ENCODE assay signal across 20 mouse cellular contexts in the genomic region with DNA sequence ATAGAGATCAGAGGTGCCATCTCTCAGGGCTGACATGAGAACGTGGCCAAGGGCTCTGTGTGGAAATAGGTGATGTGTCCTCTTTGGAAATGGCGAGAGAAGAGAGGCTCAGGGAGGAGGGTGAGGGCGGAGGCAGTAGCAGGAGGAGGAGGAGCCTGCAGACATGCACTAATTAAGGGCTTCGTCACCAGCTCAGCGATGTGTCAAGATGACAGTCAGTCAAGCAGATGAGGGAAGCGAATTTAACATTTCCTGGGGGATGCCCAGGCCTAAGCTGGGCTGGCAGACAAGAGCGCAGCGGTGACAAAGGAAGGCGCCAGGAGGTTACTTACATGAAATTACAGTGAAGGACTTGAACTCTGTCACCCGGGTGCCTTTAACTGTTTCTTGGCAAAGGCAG.
DNase-seq lines count a peak whose midpoint lies in the region; ATAC-seq lines count a peak whose summit lies in the region.
"Had no signal": no experiment of that assay in that cellular context is flagged by ENCODE, and none has a peak within 500 bp of the region (broad histone marks: within the 10 kb centered on the region; RNA-seq: fewer than 3 reads in every experiment).

No protein-coding gene starts in this region.

- H3K27me3 ChIP-seq in forebrain, embryonic 13.5 days: no peaks in the 10 kb centered on the region
- no peaks in the 10 kb centered on the region for H3K27me3 ChIP-seq in forebrain, embryonic 11.5 days (ENCODE audit: control insufficient read depth, insufficient read depth, low read length)
- H3K27me3 ChIP-seq: limb, embryonic 15.5 days; megakaryocyte, embryonic 14.5 days; Patski had no signal

- no peak overlapping the region for H3K4me2 ChIP-seq in forebrain, embryonic 13.5 days
- no peak overlapping the region for H3K4me2 ChIP-seq in forebrain, embryonic 11.5 days (ENCODE audit: low read depth, low read length, severe bottlenecking)
- H3K4me2 ChIP-seq: limb, embryonic 15.5 days; lung, embryonic 14.5 days had no signal

- DNase-seq in forebrain, embryonic 11.5 days (ENCODE audit: low spot score): no peak
- DNase-seq in left cerebral cortex, postnatal 4 days: peak; percentile 41
- DNase-seq in left cerebral cortex, postnatal 36 days (ENCODE audit: low spot score in 2 of 2): no peak
- peak; percentile 55 for DNase-seq in fat pad, adult 2 months (ENCODE audit: extremely low read depth, low read depth, low spot score)
- peak; percentile 86 for DNase-seq in retina, postnatal 1 day
- no peak for DNase-seq in gastrocnemius, postnatal 10 days
- DNase-seq: adrenal gland, adult 2 months; cerebellum, adult 2 months; gastrocnemius, postnatal 36 days; layer of hippocampus, adult 9-11 months had no signal

- H3K36me3 ChIP-seq in forebrain, embryonic 13.5 days (ENCODE audit: poor library complexity, severe bottlenecking): no peaks in the 10 kb centered on the region
- H3K36me3 ChIP-seq in forebrain, embryonic 11.5 days (ENCODE audit: control insufficient read depth, insufficient read depth, low read length): no peaks in the 10 kb centered on the region
- H3K36me3 ChIP-seq: limb, embryonic 15.5 days had no signal

- H3K4me3 ChIP-seq in forebrain, embryonic 13.5 days: no peak overlapping the region
- H3K4me3 ChIP-seq in forebrain, embryonic 11.5 days (ENCODE audit: low read depth, low read length): no peak overlapping the region
- H3K4me3 ChIP-seq: limb, embryonic 15.5 days had no signal

- H3K4me1 ChIP-seq in forebrain, embryonic 13.5 days: no peaks in the 10 kb centered on the region
- H3K4me1 ChIP-seq in forebrain, embryonic 11.5 days (replicated peaks; ENCODE audit: control insufficient read depth, insufficient read depth, low read length): no peaks in the 10 kb centered on the region
- H3K4me1 ChIP-seq: megakaryocyte, embryonic 14.5 days had no signal

- H3K27ac ChIP-seq in forebrain, embryonic 13.5 days: no peak overlapping the region
- H3K27ac ChIP-seq in forebrain, embryonic 11.5 days (ENCODE audit: low read depth, low read length): no peak overlapping the region
- H3K27ac ChIP-seq: kidney, postnatal 0 days; limb, embryonic 15.5 days; liver, embryonic 14.5 days; stomach, postnatal 0 days had no signal

- ATAC-seq in forebrain, embryonic 13.5 days: peak; percentile 30; the same call in 1 of the 2 replicates
- ATAC-seq in forebrain, embryonic 11.5 days (replicated peaks; ENCODE audit: low FRiP score): no peak
- ATAC-seq: inflammation-experienced regulatory T-cells, adult 6 months; midbrain, embryonic 16.5 days; Patski had no signal

- intact Hi-C loops in left cerebral cortex, postnatal 4 days (cut with DNase I): no loop called here
- intact Hi-C loops in left cerebral cortex, postnatal 36 days (cut with DNase I): no loop called here

- 76% methylated on average over 10 of the region's 10 CpGs for WGBS in forebrain, embryonic 13.5 days
- 74% methylated on average over 10 of the region's 10 CpGs for WGBS in forebrain, embryonic 11.5 days

- no peak overlapping the region for H3K9ac ChIP-seq in forebrain, embryonic 13.5 days
- no peak overlapping the region for H3K9ac ChIP-seq in forebrain, embryonic 11.5 days (ENCODE audit: low read length)
- H3K9ac ChIP-seq: limb, embryonic 15.5 days; liver, embryonic 14.5 days; lung, embryonic 14.5 days had no signal

- H3K9me3 ChIP-seq in forebrain, embryonic 13.5 days (replicated peaks): no peaks in the 10 kb centered on the region
- H3K9me3 ChIP-seq in forebrain, embryonic 11.5 days (ENCODE audit: control insufficient read depth, low read length): no peaks in the 10 kb centered on the region; the same call in 1 of the 2 replicates
- H3K9me3 ChIP-seq: limb, embryonic 15.5 days had no signal

Comparison
In these comparisons a context has a peak if more than half of its experiments do, and no peak if none do; other contexts are left out.
1. DNase-seq: peak in left cerebral cortex, postnatal 4 days (single experiment), fat pad, adult 2 months (single experiment) and retina, postnatal 1 day (single experiment); none in forebrain, embryonic 11.5 days (single experiment), left cerebral cortex, postnatal 36 days (0 of 2) and gastrocnemius, postnatal 10 days (single experiment).